Mouse (Mus musculus) liver, postnatal 0 days (tissue): ENCODE data around the gene Armt1.

Source experiments
- CTCF ChIP-seq: sonication (generic); IDR thresholded peaks from 2 replicates; pipeline ENCODE4 v1.5.1; 2016; ENCODE audit warnings: antibody characterized with exemption, low read depth
- EP300 ChIP-seq: IDR thresholded peaks from 2 replicates; pipeline ENCODE4 v1.6.1; 2016; ENCODE audit warnings: antibody characterized with exemption, low read depth, mild to moderate bottlenecking

DNA sequence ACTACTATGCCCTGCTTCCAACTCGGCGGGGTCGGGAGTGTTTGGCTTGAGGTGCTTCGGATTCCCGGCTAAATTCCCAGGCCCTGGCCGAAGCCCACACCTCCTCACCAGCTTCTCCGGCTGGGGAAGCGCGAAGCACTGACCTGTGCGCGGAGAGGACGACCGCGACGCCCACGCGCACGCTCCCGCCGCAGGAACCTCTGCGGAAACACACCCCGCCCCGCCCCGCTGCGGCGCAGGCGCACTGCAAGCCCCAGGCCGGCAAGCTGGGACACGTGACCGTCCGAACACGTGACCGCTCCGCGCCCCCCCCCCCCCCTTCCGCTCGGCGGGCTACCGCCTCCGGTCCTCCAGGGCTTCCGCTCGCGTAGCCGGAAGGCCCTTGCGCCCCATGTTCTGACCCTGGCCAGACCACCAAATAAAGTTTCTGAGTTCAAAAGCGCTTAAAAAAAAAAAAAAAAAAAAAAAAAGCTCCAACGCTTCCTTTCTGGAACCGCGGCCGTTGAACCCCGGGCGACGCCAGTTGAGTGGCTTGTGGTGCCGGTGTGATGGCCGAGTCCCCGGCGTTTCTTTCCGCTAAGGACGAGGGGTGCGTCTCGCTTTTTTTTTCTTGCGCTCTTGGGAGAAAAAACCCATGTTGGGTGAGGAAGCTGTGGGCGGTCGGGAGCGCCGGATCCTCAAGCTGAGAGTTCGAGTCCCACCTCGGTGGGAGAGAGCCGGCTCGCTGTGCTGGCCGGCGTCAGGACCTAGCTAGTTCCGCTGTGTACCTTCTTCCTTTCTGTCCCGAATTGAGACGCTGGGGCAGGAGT, at the start of gene Armt1, which contains the start of gene Rmnd1:
- no peak for TF ChIP-seq CTCF
- TF ChIP-seq EP300: peak; percentile 77
